Comparison of ENCODE assay signal across 8 mouse cellular contexts in the genomic region with DNA sequence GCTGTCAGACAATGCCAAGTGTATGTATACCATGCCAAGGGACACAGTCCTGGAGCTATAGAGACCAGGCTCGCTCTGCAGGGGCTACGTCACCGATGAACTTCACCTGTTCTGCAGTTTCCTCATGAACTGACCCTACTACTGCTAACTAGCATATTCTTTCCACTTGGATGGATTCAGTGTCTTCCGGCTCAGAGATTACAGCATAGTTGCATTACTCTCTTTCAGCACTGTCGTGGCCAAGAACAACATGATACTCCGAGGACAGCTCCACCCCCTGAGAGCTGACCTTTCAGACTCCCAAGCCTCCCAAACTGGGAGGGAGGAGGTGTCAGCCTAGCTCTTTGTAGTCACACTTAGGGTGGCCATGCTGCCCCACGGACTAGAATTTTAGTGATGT.
DNase-seq lines count a peak whose midpoint lies in the region; ATAC-seq and TF ChIP-seq lines count a peak whose summit lies in the region.

No protein-coding gene starts in this region.

- no peaks in the 10 kb centered on the region for H3K36me3 ChIP-seq in liver, embryonic 14.5 days (replicated peaks; ENCODE audit: control insufficient read depth, insufficient read depth, low read depth)
- H3K36me3 ChIP-seq in liver, embryonic 12.5 days: no peaks in the 10 kb centered on the region
- peaks cover 13% of the 10 kb centered on the region; the same call in 1 of the 2 replicates for H3K36me3 ChIP-seq in heart, embryonic 13.5 days

- WGBS in liver, embryonic 14.5 days (ENCODE audit: insufficient replicate concordance): 74% methylated on average over 7 of the region's 7 CpGs
- 72% methylated on average over 7 of the region's 7 CpGs for WGBS in liver, embryonic 12.5 days (ENCODE audit: insufficient replicate concordance)
- WGBS in heart, embryonic 13.5 days: 24% methylated on average over 7 of the region's 7 CpGs

- H3K4me2 ChIP-seq in liver, embryonic 14.5 days (ENCODE audit: low read depth): no peak overlapping the region
- no peak overlapping the region for H3K4me2 ChIP-seq in liver, embryonic 12.5 days
- 0 out of 2 replicates have a peak overlapping the region, but pooled peaks have one; percentile 2 for H3K4me2 ChIP-seq in heart, embryonic 13.5 days

- H3K9ac ChIP-seq in liver, embryonic 14.5 days (replicated peaks): no peak overlapping the region
- H3K9ac ChIP-seq in liver, embryonic 12.5 days: no peak overlapping the region
- peak overlapping the region; percentile 34; the same call in 1 of the 2 replicates for H3K9ac ChIP-seq in heart, embryonic 13.5 days

- peaks cover 0 to 6% of the 10 kb centered on the region in 2 experiments; a peak in 1 of 4 replicates for H3K4me1 ChIP-seq in liver, embryonic 14.5 days (replicated peaks; ENCODE audit: control insufficient read depth in 2 of 2, insufficient read depth in 2 of 2, low read length in 1 of 2)
- peaks cover 18% of the 10 kb centered on the region; the same call in 1 of the 2 replicates for H3K4me1 ChIP-seq in liver, embryonic 12.5 days
- H3K4me1 ChIP-seq in heart, embryonic 13.5 days: peaks cover 74% of the 10 kb centered on the region

- TF ChIP-seq EP300 in liver, embryonic 14.5 days (IDR thresholded peaks at IDR 0.05; ENCODE audit: low read depth): no peak

- peak; percentile 18; the same call in 1 of the 2 replicates for ATAC-seq in liver, embryonic 14.5 days (ENCODE audit: insufficient read depth)
- no peak for ATAC-seq in liver, embryonic 12.5 days
- 0 out of 2 replicates have a peak, but pooled peaks have one; percentile 37 for ATAC-seq in heart, embryonic 13.5 days (ENCODE audit: extremely low read depth, insufficient number of reproducible peaks, low FRiP score, low TSS enrichment)
- ATAC-seq in CD4-positive, CD25-positive, alpha-beta regulatory T cell, adult 4 months: no peak
- no peak for ATAC-seq in activated CD4-positive, CD25-positive, alpha-beta regulatory T cell, adult 4 months

- TF ChIP-seq CTCF in liver, embryonic 14.5 days (IDR thresholded peaks at IDR 0.05; ENCODE audit: low read depth): no peak
- no peak for TF ChIP-seq CTCF in brain, embryonic 14.5 days (IDR thresholded peaks at IDR 0.05; ENCODE audit: borderline replicate concordance, extremely low read depth, insufficient read depth, insufficient read length)

- no peaks in the 10 kb centered on the region for H3K27me3 ChIP-seq in liver, embryonic 14.5 days (ENCODE audit: control insufficient read depth, insufficient read depth, low read length)
- H3K27me3 ChIP-seq in liver, embryonic 12.5 days (replicated peaks): no peaks in the 10 kb centered on the region
- no peaks in the 10 kb centered on the region for H3K27me3 ChIP-seq in heart, embryonic 13.5 days (replicated peaks)

- no peak overlapping the region for H3K4me3 ChIP-seq in liver, embryonic 14.5 days (ENCODE audit: insufficient read depth in 1 of 2, low read depth in 2 of 2, low read length in 2 of 2)
- H3K4me3 ChIP-seq in liver, embryonic 12.5 days: no peak overlapping the region
- no peak overlapping the region for H3K4me3 ChIP-seq in heart, embryonic 13.5 days

- TF ChIP-seq POLR2A in brain, embryonic 14.5 days (IDR thresholded peaks at IDR 0.05; ENCODE audit: borderline replicate concordance, extremely low read depth, insufficient read depth, insufficient read length, poor library complexity, severe bottlenecking): no peak

- DNase-seq in liver, embryonic 14.5 days (ENCODE audit: low read depth in 3 of 3, low spot score in 3 of 3): no peak
- peak; percentile 33 for DNase-seq in brain, embryonic 14.5 days (ENCODE audit: low read depth)
- peak; percentile 67 to 75 for DNase-seq in kidney, postnatal 4 days
- DNase-seq in spleen, postnatal 36 days (ENCODE audit: low spot score in 2 of 2): no peak

- no peak overlapping the region for H3K27ac ChIP-seq in liver, embryonic 14.5 days
- no peak overlapping the region for H3K27ac ChIP-seq in liver, embryonic 12.5 days
- peak overlapping the region; percentile 65 for H3K27ac ChIP-seq in heart, embryonic 13.5 days (replicated peaks)

- H3K9me3 ChIP-seq in liver, embryonic 14.5 days (ENCODE audit: control insufficient read depth, low read length): no peaks in the 10 kb centered on the region
- no peaks in the 10 kb centered on the region for H3K9me3 ChIP-seq in liver, embryonic 12.5 days (replicated peaks)
- H3K9me3 ChIP-seq in heart, embryonic 13.5 days: no peaks in the 10 kb centered on the region

Comparison
In these comparisons a context has a peak if more than half of its experiments do, and no peak if none do; other contexts are left out.
1. ATAC-seq: peak in liver, embryonic 14.5 days (single experiment) and heart, embryonic 13.5 days (single experiment); none in liver, embryonic 12.5 days (single experiment), CD4-positive, CD25-positive, alpha-beta regulatory T cell, adult 4 months (single experiment) and activated CD4-positive, CD25-positive, alpha-beta regulatory T cell, adult 4 months (single experiment).
2. DNase-seq: peak in brain, embryonic 14.5 days (single experiment) and kidney, postnatal 4 days (2 of 2); none in liver, embryonic 14.5 days (0 of 3) and spleen, postnatal 36 days (0 of 2).